Mouse (Mus musculus) erythroblast, embryonic 14.5 days (primary cell): ENCODE data around the gene Cobll1. TPM values are rescaled to one million over a fixed set of nuclear protein-coding genes. Genes with fewer than 3 reads are reported as not detected.

Experiments
- H3K27me3 ChIP-seq: 2 replicates; pipeline ENCODE4 v1.6.1; 2012; ENCODE audit warnings: inconsistent platforms; ENCODE audit not compliant: control insufficient read depth
- H3K36me3 ChIP-seq: 2 replicates; pipeline ENCODE4 v1.6.1; 2012; ENCODE audit warnings: mild to moderate bottlenecking, inconsistent platforms; ENCODE audit not compliant: control insufficient read depth
- H3K4me1 ChIP-seq: 2 replicates; pipeline ENCODE4 v1.6.1; 2012; ENCODE audit warnings: inconsistent platforms; ENCODE audit not compliant: control insufficient read depth
- H3K4me3 ChIP-seq: replicated peaks from 2 replicates; pipeline ENCODE3; 2012; ENCODE audit warnings: moderate library complexity, mild to moderate bottlenecking, inconsistent platforms
- H3K9me3 ChIP-seq: 2 replicates; pipeline ENCODE4 v1.6.1; 2012; ENCODE audit warnings: low read length, inconsistent platforms, mixed read lengths; ENCODE audit not compliant: control insufficient read depth
- GATA1 ChIP-seq: IDR thresholded peaks from 2 replicates; pipeline ENCODE4 v1.6.1; 2012; ENCODE audit warnings: low read length, inconsistent platforms, mixed read lengths
- TAL1 ChIP-seq: IDR thresholded peaks from 3 replicates; pipeline ENCODE4 v1.6.1; 2012; ENCODE audit warnings: low read length, inconsistent platforms, mixed read lengths
- polyA plus RNA-seq: library from polyadenylated mRNA; stranded (reverse); fragments of >175 nt; gene quantifications from 2 replicates; pipeline ENCODE4 v1.2.3, GENCODE M21; 2012

Cobll1 gene
- polyA plus RNA-seq, 1 experiment = not detected

DNA sequence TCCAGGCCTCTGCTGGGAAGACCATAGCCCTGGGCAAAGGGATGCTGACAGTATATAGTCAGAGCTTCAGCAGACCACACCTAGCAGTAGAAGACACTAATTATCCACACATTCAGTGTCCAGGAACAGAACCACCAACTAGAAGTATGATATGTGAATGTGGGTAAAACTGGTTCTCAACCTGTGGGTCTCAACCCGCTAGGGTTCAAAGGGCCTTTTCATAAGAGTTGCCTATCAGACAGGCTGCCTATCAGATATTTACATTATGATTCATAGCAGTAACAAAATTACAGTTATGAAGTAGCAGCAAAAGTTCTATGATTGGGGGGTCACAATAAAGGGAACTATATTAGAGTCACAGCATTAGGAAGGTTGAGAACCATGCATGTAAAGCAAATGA is 24.6 kb downstream of the Cobll1 start:
- Histone ChIP-seq H3K36me3 (no peaks in the 10 kb centered on the region), H3K9me3 (no peaks in the 10 kb centered on the region), H3K27me3 (no peaks in the 10 kb centered on the region), H3K4me1 (no peaks in the 10 kb centered on the region), H3K4me3 (no peak overlapping the region)
- no peak for TF ChIP-seq TAL1
- no peak for TF ChIP-seq GATA1

DNA sequence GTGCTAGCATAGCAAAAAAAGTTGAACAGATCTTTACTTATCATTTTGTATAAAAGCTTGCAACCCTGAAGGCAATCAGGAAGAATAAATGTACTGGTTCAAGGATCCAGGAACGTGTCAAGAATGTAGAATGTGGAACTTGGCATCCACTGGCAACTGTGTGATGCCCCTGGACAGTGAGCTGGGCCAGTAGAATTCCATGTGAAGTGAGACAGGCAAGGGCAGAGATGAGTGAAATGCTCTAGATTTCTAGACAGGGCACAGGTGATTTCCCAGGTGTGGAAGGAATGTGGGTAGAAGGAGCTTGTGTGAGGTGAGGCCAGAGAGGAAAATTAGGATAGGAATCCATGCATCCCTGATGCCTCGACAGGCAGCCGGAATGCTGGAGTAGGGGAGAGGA is 25.5 kb downstream of the Cobll1 start:
- Histone ChIP-seq H3K4me3 (no peak overlapping the region), H3K4me1 (no peaks in the 10 kb centered on the region), H3K36me3 (no peaks in the 10 kb centered on the region), H3K27me3 (no peaks in the 10 kb centered on the region), H3K9me3 (no peaks in the 10 kb centered on the region)
- TF ChIP-seq GATA1 (no peak), TAL1 (no peak)

DNA sequence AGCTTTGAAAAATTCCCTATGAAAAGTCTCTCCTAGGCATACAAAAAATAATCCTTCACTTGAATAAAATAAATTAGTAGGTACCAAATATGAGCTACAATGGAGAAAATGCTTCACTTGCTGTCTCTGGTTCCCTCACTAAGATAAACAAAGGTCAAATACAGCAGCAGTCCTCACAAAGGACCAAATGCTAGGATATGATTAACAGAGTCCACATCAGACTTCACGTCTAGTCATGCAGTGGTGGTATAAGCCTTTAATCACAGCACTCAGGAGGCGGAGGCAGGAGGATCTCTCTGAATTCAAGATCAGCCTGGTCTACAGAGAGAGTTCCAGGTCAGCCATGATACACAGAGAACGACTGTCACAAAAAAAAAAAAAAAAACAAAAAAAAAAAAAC is 27.6 kb downstream of the Cobll1 start:
- H3K27me3 ChIP-seq = no peaks in the 10 kb centered on the region
- no peaks in the 10 kb centered on the region for H3K4me1 ChIP-seq
- H3K9me3 ChIP-seq = no peaks in the 10 kb centered on the region
- H3K36me3 ChIP-seq = no peaks in the 10 kb centered on the region
- no peak for TF ChIP-seq GATA1
- no peak for TF ChIP-seq TAL1
- no peak overlapping the region for H3K4me3 ChIP-seq

DNA sequence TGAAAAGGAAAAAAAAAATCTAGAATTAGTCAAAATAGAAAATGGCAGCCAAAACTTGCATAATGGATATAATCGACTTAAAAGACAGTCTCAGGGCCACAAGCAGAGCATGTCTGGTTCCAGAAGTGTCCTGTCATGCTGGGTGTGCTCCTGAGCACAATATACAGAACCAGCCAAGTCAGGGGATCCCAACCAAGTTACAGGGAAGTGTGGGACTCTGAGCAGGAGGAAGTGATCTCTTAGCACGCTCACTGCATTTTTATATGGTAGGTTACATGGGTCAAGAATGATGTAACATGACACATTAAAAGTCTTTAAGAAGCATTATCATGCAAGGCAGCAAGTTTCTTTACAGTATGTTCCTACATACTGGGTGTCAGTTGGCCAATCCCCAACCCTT is 31.5 kb downstream of the Cobll1 start:
- no peaks in the 10 kb centered on the region for H3K9me3 ChIP-seq
- H3K4me3 ChIP-seq = no peak overlapping the region
- TF ChIP-seq TAL1 = no peak
- no peak for TF ChIP-seq GATA1
- H3K36me3 ChIP-seq = no peaks in the 10 kb centered on the region
- H3K27me3 ChIP-seq = no peaks in the 10 kb centered on the region
- no peaks in the 10 kb centered on the region for H3K4me1 ChIP-seq

DNA sequence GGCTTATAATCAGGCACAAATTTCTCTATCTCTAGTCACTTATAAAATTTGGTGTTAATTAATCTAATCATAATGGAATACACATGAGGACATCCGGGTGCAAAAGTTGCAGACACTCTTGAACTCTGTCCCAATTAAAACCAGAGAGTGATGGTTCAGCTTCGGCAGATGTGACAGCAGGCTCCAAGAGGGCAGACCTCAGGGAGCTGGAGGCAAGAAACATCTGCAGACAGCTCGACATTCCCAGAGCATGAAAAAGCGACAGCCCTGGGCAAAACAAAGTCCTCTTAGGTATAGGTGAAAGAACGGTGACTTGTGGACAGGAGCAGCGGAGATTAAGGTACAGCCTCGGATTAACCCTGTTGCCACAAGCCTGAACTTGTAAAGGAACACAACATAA is 35.5 kb downstream of the Cobll1 start:
- no peak overlapping the region for H3K4me3 ChIP-seq
- no peaks in the 10 kb centered on the region for H3K4me1 ChIP-seq
- H3K9me3 ChIP-seq = no peaks in the 10 kb centered on the region
- TF ChIP-seq TAL1 (no peak), GATA1 (no peak)
- H3K27me3 ChIP-seq = no peaks in the 10 kb centered on the region
- no peaks in the 10 kb centered on the region for H3K36me3 ChIP-seq

DNA sequence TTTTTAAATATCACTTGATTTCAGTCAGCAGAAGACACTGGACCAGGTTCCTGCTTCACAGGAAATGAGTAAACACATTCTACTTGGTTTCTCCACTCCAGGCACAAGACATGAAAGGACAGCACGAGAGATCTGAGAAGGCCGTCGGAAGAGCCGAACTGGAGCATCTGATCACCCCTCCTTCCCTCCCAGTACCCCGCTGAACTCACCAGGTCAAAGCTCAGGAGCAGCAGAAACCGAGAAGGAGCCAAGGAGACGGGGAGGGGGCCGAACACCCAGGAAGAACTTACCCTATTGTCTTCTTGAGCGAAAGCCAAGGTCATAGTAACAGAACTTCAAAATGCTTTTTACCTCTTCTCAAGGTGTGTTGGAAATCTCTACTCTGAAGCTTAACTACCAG is 39.5 kb downstream of the Cobll1 start:
- H3K9me3 ChIP-seq = no peaks in the 10 kb centered on the region
- no peak overlapping the region for H3K4me3 ChIP-seq
- no peaks in the 10 kb centered on the region for H3K36me3 ChIP-seq
- TF ChIP-seq GATA1 = no peak
- no peak for TF ChIP-seq TAL1
- no peaks in the 10 kb centered on the region for H3K4me1 ChIP-seq
- no peaks in the 10 kb centered on the region for H3K27me3 ChIP-seq

DNA sequence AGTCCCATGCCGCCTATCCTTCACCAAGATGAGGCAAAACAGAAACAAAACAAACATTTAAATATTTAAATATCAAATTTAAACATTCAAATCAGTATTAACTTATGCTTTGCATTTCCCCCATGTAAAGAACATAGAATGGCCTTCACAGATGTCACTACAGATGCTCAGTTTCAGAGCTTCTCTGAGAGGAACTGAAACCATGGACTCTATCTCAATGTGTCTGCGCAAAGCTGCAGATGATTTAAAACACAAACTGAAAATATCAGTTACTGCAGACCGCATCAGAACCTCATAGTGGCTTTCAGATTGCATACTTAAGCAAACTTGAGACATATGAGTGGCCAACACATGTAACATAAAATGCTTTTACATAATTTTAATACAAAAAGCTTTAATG is 40.6 kb downstream of the Cobll1 start:
- H3K27me3 ChIP-seq = no peaks in the 10 kb centered on the region
- H3K9me3 ChIP-seq = no peaks in the 10 kb centered on the region
- no peak for TF ChIP-seq TAL1
- TF ChIP-seq GATA1 = no peak

DNA sequence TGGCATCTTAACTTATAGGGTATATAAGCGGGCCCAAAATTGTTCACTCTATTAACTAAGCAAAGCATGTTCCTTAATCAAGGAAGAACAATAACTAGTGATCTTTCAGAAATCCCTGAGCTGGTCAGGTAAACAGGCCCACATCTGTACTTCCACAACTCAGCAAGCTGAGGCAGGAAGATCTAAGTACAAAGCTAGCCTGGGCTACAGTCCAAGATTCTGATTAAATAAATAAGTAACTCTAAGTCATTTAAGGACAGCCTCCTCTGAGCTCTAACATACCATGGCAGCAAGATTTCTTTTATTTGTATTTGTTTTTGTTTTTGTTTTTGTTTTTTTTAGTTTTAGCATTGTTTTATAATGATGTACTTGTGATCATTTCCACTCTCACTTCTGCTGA is 42.2 kb downstream of the Cobll1 start:
- Histone ChIP-seq H3K9me3 (no peaks in the 10 kb centered on the region), H3K27me3 (no peaks in the 10 kb centered on the region), H3K36me3 (no peaks in the 10 kb centered on the region), H3K4me1 (no peaks in the 10 kb centered on the region), H3K4me3 (no peak overlapping the region)
- TF ChIP-seq TAL1 = no peak
- TF ChIP-seq GATA1 = no peak

More for the DNA sequence above, 40.6 kb downstream of the Cobll1 start:
- Histone ChIP-seq H3K36me3 (no peaks in the 10 kb centered on the region), H3K4me3 (no peak overlapping the region), H3K4me1 (no peaks in the 10 kb centered on the region)

DNA sequence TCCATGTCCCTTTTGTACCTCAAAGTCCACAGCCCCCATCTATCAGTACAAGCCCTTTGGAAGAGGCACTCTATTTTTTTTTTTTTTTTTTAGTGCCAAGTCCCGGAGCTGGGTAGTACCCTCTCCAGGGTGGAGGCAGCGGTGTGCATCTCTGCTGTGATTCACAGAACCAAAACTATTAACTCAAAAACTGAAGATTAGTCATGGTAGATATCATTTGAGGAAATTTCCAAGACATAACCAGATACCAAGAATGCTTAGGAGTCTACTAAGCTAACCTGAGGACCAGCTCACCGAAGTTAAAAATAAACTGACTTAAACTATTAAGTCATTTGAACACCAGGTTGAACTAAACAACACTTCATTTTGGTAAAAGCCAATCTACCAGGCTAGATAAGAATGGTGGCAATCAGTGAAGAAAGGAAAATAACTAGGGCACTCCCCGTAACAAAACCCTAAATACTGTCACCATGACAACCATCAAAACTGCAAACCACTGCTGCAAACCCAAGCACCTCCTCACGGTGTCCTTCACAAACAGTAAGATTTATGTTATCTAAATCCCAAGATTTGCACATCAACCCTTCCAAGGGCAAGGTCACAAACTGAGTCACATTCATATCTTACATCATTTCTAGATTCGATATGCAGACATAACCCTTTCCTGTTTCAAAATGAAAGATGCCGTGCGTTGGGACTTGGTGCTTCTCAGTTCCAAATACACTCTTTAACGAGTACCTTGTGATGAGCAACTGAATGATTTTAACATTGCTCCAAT is 43.8 kb downstream of the Cobll1 start:
- H3K27me3 ChIP-seq = no peaks in the 10 kb centered on the region
- H3K4me3 ChIP-seq = no peak overlapping the region
- no peaks in the 10 kb centered on the region for H3K9me3 ChIP-seq
- TF ChIP-seq GATA1 (no peak), TAL1 (no peak)
- H3K4me1 ChIP-seq = no peaks in the 10 kb centered on the region
- no peaks in the 10 kb centered on the region for H3K36me3 ChIP-seq

DNA sequence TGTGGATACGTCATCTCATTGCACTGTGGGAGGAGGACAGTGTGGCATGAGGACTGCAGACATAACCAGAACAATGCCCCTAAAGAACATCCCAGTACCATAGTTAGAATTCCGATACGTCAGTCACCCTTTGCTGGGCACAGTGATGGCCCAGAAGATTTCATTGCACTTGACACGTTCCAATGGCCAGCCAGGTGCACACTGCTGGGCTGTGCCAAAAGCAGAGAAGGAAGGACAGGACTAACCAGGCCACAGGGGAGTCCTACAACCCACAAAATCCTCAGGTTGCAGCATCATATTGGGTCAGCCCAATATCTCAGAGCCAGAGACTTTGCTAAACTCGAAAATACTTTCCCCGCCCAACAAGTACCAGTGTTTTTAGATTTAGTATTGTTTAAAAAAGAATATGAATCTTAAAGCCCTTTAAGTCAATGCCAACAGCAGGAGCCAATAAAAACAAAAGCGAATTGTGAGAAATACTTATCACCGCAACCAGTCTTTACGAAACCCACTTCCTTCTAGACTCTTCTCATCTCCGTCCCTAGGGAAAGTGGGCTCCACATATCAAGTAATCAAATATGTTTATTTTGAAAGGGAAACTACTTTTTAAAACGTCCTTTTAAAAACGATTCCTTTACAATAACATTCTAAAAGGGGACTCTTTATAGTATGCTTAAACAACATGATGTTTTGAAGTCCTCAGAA is 46.0 kb downstream of the Cobll1 start:
- TF ChIP-seq GATA1 (no peak), TAL1 (no peak)
- Histone ChIP-seq H3K36me3 (no peaks in the 10 kb centered on the region), H3K27me3 (no peaks in the 10 kb centered on the region), H3K4me1 (no peaks in the 10 kb centered on the region), H3K9me3 (no peaks in the 10 kb centered on the region), H3K4me3 (no peak overlapping the region)
